Mouse (Mus musculus) hindbrain, embryonic 10.5 days (tissue): ENCODE results near the gene Rpl19. TPM values are rescaled to one million over a fixed set of nuclear protein-coding genes. Genes with fewer than 3 reads are reported as not detected.

ENCODE experiments used
- DNase-seq: peaks from one replicate; pipeline ENCODE4 v3.0.0-alpha.2; 2017; ENCODE audit warnings: low spot score
- H3K27ac ChIP-seq: fragments of 300-500 bp; sonication (generic); 2 replicates; pipeline ENCODE4 v1.5.1; 2016; ENCODE audit warnings: mild to moderate bottlenecking, moderate library complexity
- H3K27me3 ChIP-seq: fragments of 300-500 bp; sonication (generic); 2 replicates; pipeline ENCODE4 v1.6.1; 2016; ENCODE audit warnings: mild to moderate bottlenecking; ENCODE audit not compliant: poor library complexity, insufficient read depth, severe bottlenecking
- H3K36me3 ChIP-seq: fragments of 300-500 bp; sonication (generic); 2 replicates; pipeline ENCODE4 v1.6.1; 2016; ENCODE audit warnings: mild to moderate bottlenecking, moderate library complexity
- H3K4me1 ChIP-seq: fragments of 300-500 bp; sonication (generic); replicated peaks from 2 replicates; pipeline ENCODE4 v1.6.1; 2016; ENCODE audit warnings: mild to moderate bottlenecking
- H3K4me3 ChIP-seq: fragments of 300-500 bp; sonication (generic); 2 replicates; pipeline ENCODE4 v1.5.1; 2016; ENCODE audit warnings: mild to moderate bottlenecking, moderate library complexity
- H3K9me3 ChIP-seq: fragments of 300-500 bp; sonication (generic); 2 replicates; pipeline ENCODE4 v1.6.1; 2016; ENCODE audit warnings: mild to moderate bottlenecking, moderate library complexity
- WGBS: fragments of 180-500 bp; shearing (Covaris S2); methylation state at CpG from one replicate; pipeline ENCODE4 v1.1.7; 2016; 5-methylcytosine and 5-hydroxymethylcytosine counted together
- polyA plus RNA-seq: library from polyadenylated mRNA; unstranded; fragments of >200 nt; fragmentation: Nextera tagmentation; extraction: Ambion mirVana; gene quantifications from 2 replicates; pipeline ENCODE4 v1.2.1, GENCODE M21; 2016

Gene Rpl19
- polyA plus RNA-seq = 1,011 and 1,145 TPM in 2 replicates

DNA sequence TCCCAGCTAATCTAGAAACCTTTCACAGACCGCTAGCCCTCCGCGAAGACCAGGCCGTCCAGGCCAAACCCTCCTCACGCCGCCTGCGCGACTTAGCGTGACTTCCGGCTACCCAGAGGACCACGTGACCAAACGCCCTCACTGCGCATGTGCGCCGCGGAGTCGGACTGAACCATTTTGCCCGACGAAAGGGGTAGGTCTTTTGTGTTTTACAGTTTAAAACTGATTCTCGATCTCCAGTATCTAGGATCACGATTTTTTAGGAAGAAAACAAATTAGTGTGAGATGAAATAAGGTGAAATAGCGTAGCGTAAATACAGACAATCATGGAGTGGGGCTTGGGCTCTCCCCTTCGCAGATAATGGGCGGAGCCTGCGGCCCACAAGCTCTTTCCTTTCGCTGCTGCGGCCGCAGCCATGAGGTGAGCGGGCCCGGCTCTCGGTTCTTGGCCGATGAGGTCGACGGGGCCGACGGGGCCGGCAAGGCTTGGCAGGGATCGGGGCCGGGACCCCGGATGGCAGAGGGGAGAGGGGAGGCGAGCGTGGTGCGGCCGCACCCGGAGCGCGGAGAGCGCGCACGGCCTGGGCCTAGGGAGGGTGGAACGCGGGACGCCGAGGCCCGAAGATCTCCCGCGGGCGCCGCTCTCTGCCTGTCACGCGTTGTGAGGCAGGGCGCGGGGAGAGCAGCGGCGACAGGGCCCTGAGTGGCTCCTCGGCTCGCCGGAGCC is at the start of gene Rpl19:
Gene Rpl19 (plus strand): TSS at position 141 of the 727 bp plus-strand sequence.
- peak; percentile 91 for DNase-seq
- Histone ChIP-seq H3K4me1 (peaks cover 44% of the 10 kb centered on the region), H3K27me3 (peaks cover 2% of the 10 kb centered on the region; the same call in 1 of the 2 replicates), H3K36me3 (peaks cover 36% of the 10 kb centered on the region), H3K27ac (peak within 1 kb of the TSS; percentile 97), H3K9me3 (no peaks in the 10 kb centered on the region), H3K4me3 (peak within 1 kb of the TSS; percentile 95)
- WGBS = under 1% methylated on average over 69 of the region's 69 CpGs

DNA sequence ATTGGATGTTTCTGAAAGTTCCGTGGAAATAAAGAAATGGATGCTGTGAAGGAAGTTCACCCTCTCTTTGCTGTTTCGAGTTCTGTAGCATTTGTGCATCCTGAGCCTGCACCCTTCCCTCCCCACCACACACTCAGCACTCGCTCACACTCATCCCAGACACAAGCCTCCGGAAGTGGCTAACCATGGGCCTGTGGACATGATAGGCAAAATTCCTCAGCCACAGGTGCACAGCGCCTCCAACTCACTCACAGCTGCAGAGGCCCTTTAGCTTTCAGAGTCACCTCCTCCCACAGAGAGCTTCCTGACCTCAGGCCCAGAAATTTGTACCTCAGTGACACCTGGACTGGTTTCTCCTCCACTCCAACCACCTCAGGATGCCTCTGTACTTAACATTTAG is 48.7 kb upstream of the Rpl19 start:
- Histone ChIP-seq H3K9me3 (no peaks in the 10 kb centered on the region), H3K4me3 (no peak overlapping the region), H3K27ac (no peak overlapping the region), H3K36me3 (no peaks in the 10 kb centered on the region), H3K27me3 (peaks cover 9% of the 10 kb centered on the region), H3K4me1 (peaks cover 22% of the 10 kb centered on the region)
- WGBS = 80% methylated on average over 5 of the region's 5 CpGs
- DNase-seq = no peak

DNA sequence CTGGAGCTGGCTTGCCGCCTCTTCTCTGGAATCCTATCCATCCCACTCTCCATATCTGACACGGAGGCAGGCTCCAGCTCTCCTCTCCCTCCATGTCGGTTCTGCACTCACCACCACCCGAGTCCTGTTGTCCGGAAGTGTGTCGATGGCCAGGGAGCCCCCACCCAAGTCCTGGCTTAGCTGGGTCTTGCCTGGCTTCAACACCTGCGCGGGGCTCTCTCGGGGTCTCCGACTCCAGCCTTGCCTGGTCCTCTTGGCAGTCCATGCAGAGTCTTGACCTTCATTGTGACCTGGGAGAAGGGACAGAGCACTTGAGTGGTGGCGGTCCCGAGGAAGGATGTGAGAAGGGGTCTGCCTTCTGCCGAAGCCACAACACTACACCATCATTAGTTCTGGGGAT is 48.1 kb upstream of the Rpl19 start:
- Histone ChIP-seq H3K4me1 (peaks cover 22% of the 10 kb centered on the region), H3K36me3 (no peaks in the 10 kb centered on the region), H3K27ac (no peak overlapping the region), H3K9me3 (no peaks in the 10 kb centered on the region), H3K27me3 (peaks cover 15% of the 10 kb centered on the region), H3K4me3 (no peak overlapping the region)
- 85% methylated on average over 13 of the region's 13 CpGs for WGBS
- no peak for DNase-seq

DNA sequence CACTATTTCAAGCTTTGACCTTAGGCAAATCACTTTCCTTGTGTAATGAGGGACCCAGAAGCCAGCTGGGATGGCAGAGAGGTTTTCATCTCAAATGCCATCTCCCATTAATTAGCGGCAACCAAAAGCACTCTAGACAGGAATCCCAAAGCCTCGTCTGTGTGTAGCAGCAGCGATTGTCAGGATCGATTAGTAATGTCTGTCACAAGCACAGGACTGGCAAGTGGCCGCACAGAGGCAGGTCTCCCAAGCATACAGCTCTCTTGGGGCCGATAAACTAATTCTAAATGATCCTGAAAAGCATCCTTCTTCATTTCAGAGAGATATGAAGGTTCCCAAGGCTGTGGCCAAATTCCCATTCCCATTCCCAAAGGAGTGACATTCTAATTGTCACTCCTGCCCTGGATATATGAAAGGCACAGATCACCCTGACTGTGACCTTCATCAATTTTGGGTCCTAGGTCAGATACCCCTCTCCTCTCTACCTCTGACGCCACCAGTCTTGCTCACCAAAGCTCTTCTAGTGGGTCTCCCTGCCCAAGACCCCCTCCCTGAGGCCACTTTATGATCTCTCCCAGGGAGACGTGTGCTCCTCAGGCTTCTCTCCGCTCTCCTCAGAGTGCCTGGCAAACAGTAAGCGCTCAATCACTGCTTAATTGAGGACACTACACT is 46.5 kb upstream of the Rpl19 start:
- Histone ChIP-seq H3K27ac (peak overlapping the region; percentile 75; the same call in 1 of the 2 replicates), H3K9me3 (no peaks in the 10 kb centered on the region)
- WGBS = 67% methylated on average over 10 of the region's 10 CpGs

DNA sequence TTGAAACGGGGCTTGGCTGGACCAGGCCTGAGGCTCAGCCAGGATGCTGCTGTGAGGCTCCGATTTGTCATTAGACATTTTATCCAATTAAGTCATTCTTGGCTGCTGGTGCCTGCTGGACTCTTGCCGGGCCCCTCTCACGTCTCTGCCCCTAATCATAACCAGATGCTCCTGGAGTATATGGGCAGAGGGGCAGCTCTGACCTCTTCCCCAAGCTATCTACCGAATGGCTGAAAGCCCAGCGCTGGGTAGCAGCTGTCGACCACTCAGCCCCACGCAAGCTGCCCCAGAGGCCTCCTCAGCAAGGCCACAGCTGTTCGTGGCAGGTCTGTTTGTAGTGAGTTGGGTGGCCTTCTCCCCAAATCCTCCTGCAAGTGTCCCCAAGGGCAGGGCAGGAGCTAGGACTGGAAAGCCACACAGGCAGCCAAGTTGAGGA is 46.0 kb upstream of the Rpl19 start:
- Histone ChIP-seq H3K9me3 (no peaks in the 10 kb centered on the region), H3K4me3 (no peak overlapping the region), H3K27ac (peak overlapping the region; percentile 75; the same call in 1 of the 2 replicates), H3K36me3 (no peaks in the 10 kb centered on the region), H3K4me1 (peaks cover 15% of the 10 kb centered on the region), H3K27me3 (peaks cover 36% of the 10 kb centered on the region)
- peak; percentile 40 for DNase-seq
- WGBS = 56% methylated on average over 9 of the region's 9 CpGs

More for the DNA sequence above, 46.5 kb upstream of the Rpl19 start:
- Histone ChIP-seq H3K36me3 (no peaks in the 10 kb centered on the region), H3K4me3 (no peak overlapping the region), H3K27me3 (peaks cover 30% of the 10 kb centered on the region), H3K4me1 (peaks cover 19% of the 10 kb centered on the region)
- no peak for DNase-seq

DNA sequence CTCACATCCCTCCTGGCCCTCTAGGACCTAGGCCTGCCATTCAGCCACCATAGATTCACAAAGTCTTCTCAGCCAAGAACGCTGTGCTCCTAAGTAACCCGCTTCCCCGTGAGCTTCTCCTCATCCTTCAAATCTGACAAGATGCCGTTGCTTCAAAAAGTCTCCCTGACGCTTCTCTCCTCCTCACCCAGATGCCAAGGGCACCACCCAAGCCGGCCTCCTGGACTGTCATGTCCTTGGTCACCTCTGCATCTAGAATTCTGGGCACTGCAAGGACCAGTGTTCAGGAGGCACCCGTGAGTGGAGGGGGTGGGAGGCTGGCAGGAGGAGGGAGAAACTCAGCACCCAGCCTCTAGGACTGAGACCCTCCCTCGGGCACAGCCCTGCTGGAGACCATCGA is 43.8 kb upstream of the Rpl19 start:
- Histone ChIP-seq H3K27ac (no peak overlapping the region), H3K4me1 (peaks cover 29% of the 10 kb centered on the region), H3K4me3 (no peak overlapping the region), H3K9me3 (no peaks in the 10 kb centered on the region), H3K36me3 (no peaks in the 10 kb centered on the region), H3K27me3 (peaks cover 54% of the 10 kb centered on the region)
- 89% methylated on average over 9 of the region's 9 CpGs for WGBS
- DNase-seq = no peak

DNA sequence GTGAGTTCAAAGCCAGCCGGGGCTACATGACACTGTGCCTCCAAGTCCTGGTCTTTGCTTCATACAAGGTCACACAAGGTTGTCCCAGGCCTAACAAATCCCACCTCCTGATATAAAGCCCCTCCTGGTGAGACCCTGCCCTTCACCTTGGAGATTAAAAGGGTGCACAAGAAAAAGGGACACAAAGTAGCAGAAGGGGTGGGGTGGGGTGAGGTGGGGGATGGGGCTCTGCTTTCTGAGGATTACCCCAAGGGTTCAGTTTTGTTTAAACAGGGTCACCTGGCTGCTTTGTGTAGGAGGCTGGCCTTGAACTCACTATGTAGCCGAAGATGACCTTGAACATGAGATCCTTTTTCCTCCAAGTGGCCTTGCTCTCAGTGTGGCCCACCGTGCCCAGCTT is 43.0 kb upstream of the Rpl19 start:
- H3K27ac ChIP-seq = no peak overlapping the region
- H3K9me3 ChIP-seq = no peaks in the 10 kb centered on the region
- peaks cover 52% of the 10 kb centered on the region for H3K27me3 ChIP-seq
- DNase-seq = no peak
- peaks cover 29% of the 10 kb centered on the region for H3K4me1 ChIP-seq
- no peaks in the 10 kb centered on the region for H3K36me3 ChIP-seq
- no peak overlapping the region for H3K4me3 ChIP-seq
- 87% methylated on average over 3 of the region's 3 CpGs for WGBS

DNA sequence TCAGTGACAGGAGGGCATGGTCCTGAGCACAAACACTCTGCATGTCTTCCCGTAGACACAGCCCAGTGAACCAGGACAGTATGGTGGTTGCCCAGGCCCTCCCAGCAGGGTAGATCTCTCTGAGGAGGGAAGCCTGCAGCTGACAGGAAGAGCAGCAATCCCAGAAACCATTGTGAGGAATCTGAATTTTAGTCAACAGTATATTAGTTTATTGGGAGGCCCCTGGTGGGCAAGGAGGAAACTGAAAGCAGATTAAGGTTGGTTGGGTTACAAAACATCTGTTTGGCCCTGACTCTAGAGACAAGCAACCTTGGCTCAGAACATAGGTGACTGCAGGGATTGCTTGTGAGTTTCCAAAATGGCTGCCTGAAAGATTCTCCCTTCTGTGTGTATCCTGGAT is 42.5 kb upstream of the Rpl19 start:
- H3K27me3 ChIP-seq = peaks cover 52% of the 10 kb centered on the region

DNA sequence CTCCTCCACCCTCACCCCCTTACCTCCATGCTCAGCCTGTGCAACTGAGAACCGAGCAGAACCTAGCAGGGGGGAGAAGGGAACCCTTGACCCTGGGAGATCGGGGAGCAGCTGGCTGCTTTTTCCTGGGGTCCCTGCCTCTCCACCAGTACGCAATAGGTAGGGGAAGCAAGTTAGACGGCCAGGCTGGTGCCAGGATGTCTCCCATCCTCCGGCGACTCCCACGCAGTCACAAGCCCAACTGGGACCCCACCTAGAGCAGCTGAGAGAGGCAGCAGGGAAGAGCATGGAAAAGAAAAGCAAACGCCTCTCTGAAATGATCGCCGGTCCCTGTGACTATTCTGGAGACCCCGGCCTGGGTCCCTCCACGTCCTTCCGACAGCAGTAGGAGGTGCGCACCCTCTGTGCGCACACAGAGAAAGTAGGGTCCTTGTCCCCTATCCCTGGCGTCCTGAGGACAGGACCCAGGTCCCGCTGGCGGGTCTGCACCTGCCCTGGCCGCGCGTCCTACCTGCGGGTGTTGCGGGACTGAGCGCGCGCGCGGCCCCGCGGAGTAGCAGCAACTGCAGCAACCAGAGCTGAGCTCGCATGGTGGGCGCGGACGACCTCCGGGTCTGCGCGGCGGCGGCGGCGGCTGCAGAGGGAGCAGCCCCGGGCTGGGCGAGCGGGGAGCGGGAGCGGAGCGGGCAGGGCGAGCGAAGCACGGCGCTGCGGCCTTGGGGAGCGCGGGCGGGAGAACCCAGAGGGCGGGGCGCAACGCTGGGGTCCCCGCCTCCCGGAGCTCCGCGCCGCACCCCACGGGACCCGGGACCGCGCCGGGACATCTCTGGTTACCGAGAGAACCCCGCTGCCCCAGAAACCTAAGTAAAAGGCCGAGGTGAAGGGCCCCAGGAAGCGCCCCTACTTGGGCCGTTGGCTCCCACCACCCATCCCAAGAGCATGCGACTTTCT is 40.5 kb upstream of the Rpl19 start, which contains the start of gene Plxdc1:
Gene Plxdc1 (minus strand): TSS at position 718 of the 951 bp plus-strand sequence.
- H3K4me3 ChIP-seq = peak within 1 kb of the TSS; percentile 72
- peaks cover 37% of the 10 kb centered on the region for H3K4me1 ChIP-seq
- DNase-seq = peak; percentile 32
- no peaks in the 10 kb centered on the region for H3K9me3 ChIP-seq
- H3K27ac ChIP-seq = peak within 1 kb of the TSS; percentile 42; the same call in 1 of the 2 replicates
- WGBS = 2% methylated on average over 74 of the region's 74 CpGs
- H3K27me3 ChIP-seq = peaks cover 59% of the 10 kb centered on the region
- no peaks in the 10 kb centered on the region for H3K36me3 ChIP-seq

More for the DNA sequence above, 42.5 kb upstream of the Rpl19 start:
- DNase-seq = no peak
- no peak overlapping the region for H3K27ac ChIP-seq
- H3K36me3 ChIP-seq = no peaks in the 10 kb centered on the region
- H3K4me1 ChIP-seq = peaks cover 29% of the 10 kb centered on the region
- H3K9me3 ChIP-seq = no peaks in the 10 kb centered on the region
- H3K4me3 ChIP-seq = no peak overlapping the region
- WGBS = 49% methylated on average over 1 of the region's 1 CpGs

DNA sequence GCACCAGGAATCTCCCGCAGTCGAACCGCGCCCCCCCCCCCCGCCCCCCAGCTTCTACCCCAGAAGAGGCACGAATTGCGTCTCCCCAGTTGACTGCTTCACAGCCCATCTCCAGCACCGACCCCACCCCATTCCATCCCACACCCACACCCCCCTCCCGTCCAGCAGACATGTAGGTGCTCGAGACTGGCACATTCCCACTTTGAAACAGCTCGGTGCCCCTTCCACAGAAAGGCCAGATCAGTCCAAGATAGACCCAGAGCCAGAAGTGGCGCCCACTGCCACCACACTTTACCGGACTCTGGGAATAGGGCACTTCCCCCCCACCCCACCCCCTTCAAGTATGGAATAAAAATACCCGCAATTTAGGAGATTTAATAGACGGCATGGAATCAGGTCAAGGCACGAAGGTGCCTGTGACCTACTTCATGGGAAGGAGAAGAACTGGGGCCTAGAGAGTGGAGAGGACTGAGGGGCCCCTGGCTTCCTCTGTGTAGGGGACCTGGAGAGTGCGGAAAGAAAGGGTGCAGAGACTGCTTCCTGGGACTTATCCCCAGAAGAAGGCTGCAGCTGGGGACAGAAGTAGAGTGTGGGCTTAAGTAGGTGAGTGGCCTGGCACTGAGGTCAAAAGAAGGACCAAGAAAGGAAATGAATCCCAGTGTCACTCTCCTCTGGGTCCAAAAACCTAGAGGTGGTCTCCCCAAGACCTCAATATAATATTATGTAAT is 39.6 kb upstream of the Rpl19 start:
- WGBS = 29% methylated on average over 17 of the region's 17 CpGs
- peaks cover 63% of the 10 kb centered on the region for H3K27me3 ChIP-seq
- DNase-seq = no peak
- peaks cover 33% of the 10 kb centered on the region for H3K4me1 ChIP-seq
- H3K36me3 ChIP-seq = no peaks in the 10 kb centered on the region
- H3K9me3 ChIP-seq = no peaks in the 10 kb centered on the region
- peak overlapping the region; percentile 72 for H3K4me3 ChIP-seq
- H3K27ac ChIP-seq = 0 out of 2 replicates have a peak overlapping the region, but pooled peaks have one; percentile 42

DNA sequence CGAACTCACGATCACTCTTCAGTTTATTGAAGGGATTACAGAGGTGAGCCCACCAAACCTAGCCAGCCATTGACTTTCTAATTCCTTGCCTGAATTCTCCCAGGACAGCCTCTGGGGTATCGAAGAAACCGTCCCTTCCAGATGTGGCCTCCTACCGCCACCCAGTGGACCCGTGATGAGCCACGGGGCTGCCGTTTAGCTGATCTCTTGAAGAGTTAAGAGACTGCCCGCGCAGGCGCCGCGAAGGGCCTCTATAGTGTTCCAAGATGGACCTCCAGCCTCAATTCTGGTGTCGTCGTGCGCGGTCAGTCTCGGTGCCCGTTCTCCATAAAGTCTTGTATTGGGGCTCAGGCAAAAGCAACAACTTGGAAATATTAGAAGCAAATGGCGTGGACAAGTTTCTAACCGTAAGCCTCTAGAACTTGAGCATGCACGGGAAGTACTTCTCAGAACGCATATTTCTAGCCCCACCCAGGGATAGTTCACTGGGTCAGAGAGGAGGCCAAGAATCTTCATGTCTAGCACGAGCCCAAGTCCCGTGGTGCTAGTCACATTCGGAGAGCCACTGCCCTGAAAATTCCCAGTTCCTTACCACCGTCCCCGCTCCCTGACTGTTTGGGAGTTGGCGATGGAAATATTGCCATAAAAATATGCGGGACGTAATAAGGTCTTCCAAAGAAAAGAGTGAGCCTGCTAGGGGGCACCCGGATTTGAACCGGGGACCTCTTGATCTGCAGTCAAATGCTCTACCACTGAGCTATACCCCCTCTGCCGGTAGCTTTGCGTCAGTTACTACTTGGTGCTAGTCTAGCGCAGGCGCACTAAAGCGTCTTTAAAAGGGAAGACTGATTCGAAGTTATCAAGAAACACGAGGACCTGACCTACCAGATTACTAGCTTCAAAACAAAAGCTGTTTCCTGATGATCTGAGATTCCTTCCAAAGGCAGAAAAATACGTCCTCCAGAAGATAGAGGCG is 38.7 kb upstream of the Rpl19 start:
- Histone ChIP-seq H3K27me3 (peaks cover 59% of the 10 kb centered on the region), H3K4me3 (peak overlapping the region; percentile 72), H3K36me3 (no peaks in the 10 kb centered on the region), H3K4me1 (peaks cover 33% of the 10 kb centered on the region), H3K27ac (peak overlapping the region; percentile 90), H3K9me3 (no peaks in the 10 kb centered on the region)
- WGBS = under 1% methylated on average over 42 of the region's 42 CpGs
- DNase-seq = peak; percentile 95
